Mouse (Mus musculus) hematopoietic stem cell, adult 5-6 weeks (primary cell): ENCODE results near the gene Lamc2. TPM values are rescaled to one million over a fixed set of nuclear protein-coding genes. Genes with fewer than 3 reads are reported as not detected.

Experiments used
- ATAC-seq, 2 experiments: fragments of 125-278 bp in 1 of 2; replicated peaks in 1 of 2; 2 replicates each; pipeline ENCODE4 v1.8.0; 2016 to 2017; ENCODE audit warnings: inconsistent platforms in 2 of 2, mild to moderate bottlenecking in 2 of 2, moderate number of reproducible peaks in 2 of 2, low read depth in 1 of 2, moderate TSS enrichment in 1 of 2; ENCODE audit not compliant: low FRiP score in 2 of 2, poor library complexity in 2 of 2, severe bottlenecking in 2 of 2, insufficient read depth in 1 of 2, low TSS enrichment in 1 of 2
- total RNA-seq: library from RNA; stranded (forward); fragments of 172-1452, 232-1000 nt; gene quantifications from 2 replicates; pipeline ENCODE4 v1.2.3, GENCODE M21; 2017

Lamc2 gene
- total RNA-seq, 1 experiment from 2014 or later: not detected

DNA sequence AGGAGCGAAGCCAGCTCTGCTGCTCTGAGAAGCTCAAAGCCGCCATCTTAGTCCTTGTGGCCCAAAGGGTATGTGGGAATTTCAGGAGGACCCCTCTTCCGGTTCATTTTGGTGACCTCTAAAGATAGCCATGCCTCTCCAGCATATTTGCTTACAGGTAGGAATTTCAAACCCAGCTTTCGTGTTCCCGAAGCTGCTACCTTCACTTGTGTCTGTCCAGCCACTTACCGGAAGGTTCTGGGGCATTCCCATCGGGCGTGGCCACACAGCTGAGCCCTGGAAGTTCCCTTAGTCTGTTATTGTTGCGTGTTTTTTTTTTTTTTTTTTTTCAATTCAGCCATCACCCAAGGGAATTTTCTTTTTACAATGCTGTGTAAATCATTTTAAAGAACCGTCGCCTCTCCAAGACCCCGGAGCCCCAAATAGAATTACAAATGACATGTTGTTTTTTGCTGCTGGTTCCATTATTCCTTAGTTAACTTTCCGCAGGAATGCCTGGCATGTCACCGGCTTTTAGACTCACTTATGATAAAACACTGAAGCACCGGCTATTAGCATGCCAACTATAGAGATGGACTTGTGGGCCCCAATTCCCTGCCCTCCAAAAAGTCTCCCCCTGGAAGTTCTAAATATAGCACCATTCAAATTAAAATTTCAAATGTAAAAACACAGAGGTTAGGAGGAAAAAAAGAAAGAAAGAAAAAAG is 5.1 kb upstream of the Lamc2 start:
- ATAC-seq: no peak

GRCm38 (mm10) chr1:153188081-153188480 is 1.8 kb upstream of the Lamc2 start:
- ATAC-seq: no peak

DNA sequence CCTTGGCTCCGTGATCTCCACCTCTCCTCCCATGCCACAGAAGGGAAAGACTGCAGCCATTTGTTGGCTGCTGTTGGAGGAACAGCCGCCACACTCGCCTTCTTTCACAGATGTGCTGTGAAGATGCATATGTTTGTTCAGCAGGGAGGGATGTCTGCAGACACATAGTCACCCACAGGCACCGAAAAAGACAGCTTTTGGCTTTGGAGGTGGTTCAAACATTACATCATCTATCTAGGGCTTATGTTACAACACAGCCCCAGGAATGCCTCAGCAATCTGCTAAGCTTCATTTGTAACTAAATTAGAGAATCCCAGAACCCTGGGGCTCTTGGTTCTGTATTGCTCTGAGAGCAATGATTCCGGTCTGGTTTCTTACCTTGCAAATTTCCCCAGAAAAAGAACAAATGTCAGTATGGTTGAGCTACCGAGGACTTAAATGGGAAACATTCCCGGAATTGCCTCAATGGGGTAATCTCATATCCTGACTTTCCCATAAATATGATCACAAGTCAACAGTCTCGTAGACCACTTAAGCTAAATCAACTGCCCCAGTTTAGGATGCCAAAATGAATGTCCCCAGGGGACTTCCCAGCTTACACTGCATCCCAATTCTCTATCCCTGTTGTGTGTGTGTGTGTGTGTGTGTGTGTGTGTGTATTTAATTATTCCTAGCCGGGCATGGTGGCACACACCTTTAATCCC is 5.5 kb downstream of the Lamc2 start:
- ATAC-seq: no peak

DNA sequence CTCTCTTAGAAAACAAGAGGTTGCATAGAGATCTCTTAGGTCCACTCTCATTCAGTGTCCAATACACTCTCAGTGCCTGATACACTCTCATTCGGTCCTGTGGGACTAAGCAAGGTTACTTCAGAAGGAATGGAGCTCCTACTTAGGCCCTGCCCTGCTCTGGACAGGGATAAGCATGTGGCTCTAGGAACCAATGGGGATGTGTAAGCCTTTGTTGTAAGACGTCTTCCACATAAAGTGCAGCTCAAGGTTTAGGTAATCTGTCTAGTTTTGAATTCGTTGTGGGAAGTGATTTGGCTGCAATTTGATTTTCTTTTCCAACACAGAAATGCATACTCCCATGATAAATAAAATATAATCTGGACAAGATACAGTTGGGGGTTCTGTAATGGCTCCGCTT is 6.1 kb downstream of the Lamc2 start:
- no peak for ATAC-seq

DNA sequence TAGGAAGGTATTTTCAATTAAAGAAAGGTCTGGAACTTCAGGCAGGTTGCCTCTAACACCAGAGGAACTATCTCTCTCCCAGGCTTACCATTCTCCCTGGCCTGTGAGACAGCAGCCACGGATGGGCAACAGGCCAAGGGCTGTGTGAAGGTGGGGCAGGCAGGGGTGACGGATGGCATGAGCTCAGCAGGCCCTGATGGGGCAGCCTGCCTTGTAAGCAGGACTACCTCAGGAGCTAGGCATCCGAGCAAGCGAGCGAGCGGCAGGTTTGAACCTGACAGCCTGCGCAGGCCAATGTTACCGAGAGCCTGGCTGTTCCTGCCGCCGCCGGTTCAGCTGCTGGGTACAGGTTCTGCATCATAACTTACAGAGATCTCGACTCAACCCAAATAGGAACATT is 11.4 kb downstream of the Lamc2 start:
- ATAC-seq: peak; percentile 53 to 63; a peak in 1 of 4 replicates

DNA sequence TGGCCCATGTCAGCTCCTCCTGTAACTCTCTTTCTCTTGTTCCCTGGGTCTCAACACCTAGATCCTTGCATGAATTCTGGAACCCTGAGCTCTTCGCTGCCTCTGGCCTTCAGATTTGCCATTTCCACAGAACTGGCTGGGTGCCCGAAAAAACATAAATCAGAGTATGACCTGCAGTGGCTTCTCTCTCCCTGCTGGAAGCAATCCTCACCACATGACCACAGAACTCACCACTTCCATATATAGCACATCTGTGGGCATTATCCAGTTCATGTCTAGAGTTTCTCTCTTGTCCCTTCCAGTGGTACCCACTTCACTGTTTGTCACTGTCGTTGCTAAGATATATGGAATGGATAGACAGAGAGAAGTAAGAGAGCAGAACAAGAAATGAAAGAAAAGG is 13.0 kb downstream of the Lamc2 start:
- peak; percentile 49 to 60; a peak in 3 of 4 replicates for ATAC-seq

GRCm38 (mm10) chr1:153172291-153172731 is 13.9 kb downstream of the Lamc2 start:
- no peak for ATAC-seq

GRCm38 (mm10) chr1:153171011-153171410 is 15.2 kb downstream of the Lamc2 start:
- no peak for ATAC-seq

GRCm38 (mm10) chr1:153168293-153168692 is 18.0 kb downstream of the Lamc2 start:
- no peak for ATAC-seq

DNA sequence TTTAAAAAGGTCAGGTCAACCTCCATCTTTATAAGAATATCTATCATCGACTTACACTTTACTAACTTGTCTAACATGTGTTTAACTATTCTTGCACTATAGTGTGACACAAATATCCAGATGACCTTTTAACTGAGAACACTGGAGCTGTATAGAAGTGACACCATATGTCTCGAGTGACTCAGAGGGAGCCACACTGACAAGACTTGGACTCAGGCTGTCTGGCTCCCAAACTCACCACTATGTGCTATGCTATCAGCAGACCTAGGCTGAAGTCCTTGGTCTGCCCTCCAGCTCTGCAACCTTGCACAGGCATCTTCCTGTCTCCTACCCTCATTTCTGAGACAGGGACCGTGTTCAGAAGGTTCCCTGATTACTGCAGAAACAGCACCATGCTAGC is 22.4 kb downstream of the Lamc2 start:
- ATAC-seq: no peak

- ATAC-seq: no peak
Observed at GRCm38 (mm10) chr1:153159137-153159536, 27.1 kb downstream of the Lamc2 start.

DNA sequence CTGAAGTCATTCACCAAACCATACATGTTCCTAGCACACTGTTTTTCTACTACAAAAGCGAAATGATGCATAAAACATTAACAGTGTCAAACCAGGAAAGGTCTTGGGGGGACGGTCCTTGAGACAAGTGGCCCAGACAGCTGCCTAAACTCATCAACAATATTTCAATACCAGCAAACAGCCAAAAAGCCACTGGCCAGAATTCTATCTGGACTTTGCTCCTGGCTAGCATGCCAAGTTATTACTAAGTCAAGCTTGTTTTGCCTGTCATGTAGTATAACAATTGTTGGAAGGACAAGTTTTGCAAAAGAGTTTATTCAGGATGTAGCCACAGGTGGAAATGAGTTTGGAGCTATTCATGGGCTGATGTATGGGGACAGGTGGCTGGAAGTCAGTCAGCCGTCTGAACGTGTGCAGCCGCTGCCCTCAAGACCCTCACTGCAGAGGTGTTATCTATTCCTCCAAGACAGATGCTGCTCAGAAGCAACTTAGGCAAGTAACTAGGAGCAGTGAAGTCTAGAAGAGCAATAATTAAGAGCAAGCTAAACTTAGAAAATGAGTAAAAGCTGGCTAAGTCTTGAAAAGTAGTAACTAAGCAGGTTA is 29.1 kb downstream of the Lamc2 start:
- no peak for ATAC-seq

GRCm38 (mm10) chr1:153155364-153155763 is 30.9 kb downstream of the Lamc2 start:
- no peak for ATAC-seq

DNA sequence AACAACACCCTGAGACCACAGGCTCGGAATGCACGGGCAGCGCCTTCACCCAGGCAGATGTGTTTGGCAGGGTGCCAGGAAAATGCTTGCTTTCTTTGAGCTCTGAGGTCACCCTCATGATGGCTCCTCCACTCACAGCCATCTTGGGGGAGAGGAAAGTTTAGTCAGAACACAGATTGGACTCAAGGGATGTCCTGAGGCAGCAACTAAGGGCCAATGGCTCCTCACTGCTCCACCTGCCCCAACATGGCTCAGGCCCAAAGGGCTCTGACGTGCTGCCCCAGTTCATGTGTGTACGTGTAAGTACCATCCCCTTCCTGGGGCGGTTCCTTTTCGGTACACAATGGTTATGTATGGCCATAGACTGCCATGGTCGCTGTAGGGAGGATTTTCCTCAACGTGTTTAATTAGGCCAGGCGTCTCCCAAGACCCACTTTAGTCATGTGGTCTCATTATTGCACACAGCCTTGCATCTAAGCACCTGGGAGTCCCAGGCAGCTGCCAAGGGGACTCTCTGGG is 32.6 kb downstream of the Lamc2 start:
- no peak; a peak in 1 of 4 replicates for ATAC-seq

DNA sequence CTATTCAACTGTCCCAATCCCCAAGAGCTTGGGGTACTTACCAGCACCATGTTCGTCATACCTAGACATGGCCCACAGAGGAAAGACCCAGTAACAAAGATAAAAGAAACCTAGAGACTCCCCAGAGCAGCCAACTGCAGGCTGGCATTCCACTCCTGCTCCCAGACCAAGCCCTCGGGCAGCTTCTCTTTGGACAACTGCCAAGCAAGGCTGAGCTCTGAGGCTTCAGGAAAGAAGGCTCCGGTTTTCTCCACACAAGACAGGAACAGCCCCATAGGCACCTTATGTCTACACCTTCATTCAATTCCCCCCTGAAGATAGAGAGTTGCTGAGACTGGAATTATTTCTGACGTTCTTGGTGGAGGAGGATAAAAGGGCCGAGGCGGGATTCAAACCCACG is 33.7 kb downstream of the Lamc2 start:
- ATAC-seq: no peak

DNA sequence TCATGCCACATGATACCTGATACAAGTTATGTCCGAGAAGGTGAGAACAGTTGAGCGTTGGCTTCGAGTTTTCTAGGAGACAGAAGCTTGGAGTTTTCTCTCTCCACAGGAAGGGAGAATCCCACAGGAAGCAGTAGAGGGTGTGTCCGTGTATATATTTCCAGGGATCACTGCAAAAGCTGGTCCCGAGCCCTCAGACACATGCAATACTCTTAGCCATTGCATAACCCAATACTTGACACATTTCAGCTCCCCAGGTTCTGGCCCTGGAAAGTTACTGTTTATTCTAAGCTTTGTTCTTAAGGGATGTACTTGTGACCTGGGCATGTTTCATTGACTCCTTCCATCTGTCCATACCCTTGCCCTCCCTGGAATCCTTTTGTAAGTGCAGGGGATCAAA is 40.5 kb downstream of the Lamc2 start:
- ATAC-seq: no peak

GRCm38 (mm10) chr1:153144021-153144420 is 42.2 kb downstream of the Lamc2 start:
- no peak for ATAC-seq

- peak; percentile 79 to 85 for ATAC-seq
Observed at GRCm38 (mm10) chr1:153140747-153141228, 45.5 kb downstream of the Lamc2 start.
